Mouse (Mus musculus) kidney, embryonic 14.5 days (tissue): ENCODE measurements at regions not wholly inside any gene's neighbourhood (a gene's known extent, or its start where the extent isn't known, plus 50 kb on each side); places are given as distances from the start of the nearest gene placed in this dataset.

Experiments used
- ATAC-seq: fragments of 200-750 bp; cut with Nextera tagmentation; 2 replicates; pipeline ENCODE4 v1.8.0; 2017; ENCODE audit warnings: moderate number of reproducible peaks, mild to moderate bottlenecking, moderate TSS enrichment, moderate library complexity; ENCODE audit not compliant: low FRiP score, low TSS enrichment
- H3K27ac ChIP-seq: fragments of 300-500 bp; sonication (generic); 2 replicates; pipeline ENCODE4 v1.5.1; 2014; ENCODE audit warnings: low read depth, mild to moderate bottlenecking, low read length, moderate library complexity, mixed read lengths
- H3K27me3 ChIP-seq: fragments of 300-500 bp; sonication (generic); 2 replicates; pipeline ENCODE4 v1.6.1; 2014; ENCODE audit warnings: mild to moderate bottlenecking, low read length; ENCODE audit not compliant: control insufficient read depth, insufficient read depth
- H3K36me3 ChIP-seq: fragments of 300-500 bp; sonication (generic); 2 replicates; pipeline ENCODE4 v1.6.1; 2014; ENCODE audit warnings: low read length, mixed read lengths; ENCODE audit not compliant: control insufficient read depth, insufficient read depth
- H3K4me1 ChIP-seq: fragments of 300-500 bp; sonication (generic); 2 replicates; pipeline ENCODE4 v1.6.1; 2014; ENCODE audit warnings: low read length, mixed read lengths; ENCODE audit not compliant: control insufficient read depth, insufficient read depth
- H3K4me2 ChIP-seq: fragments of 300-500 bp; sonication (generic); replicated peaks from 2 replicates; pipeline ENCODE4 v1.6.1; 2014; ENCODE audit warnings: low read depth, mild to moderate bottlenecking, low read length
- H3K4me3 ChIP-seq: fragments of 300-500 bp; sonication (generic); 2 replicates; pipeline ENCODE4 v1.5.1; 2014; ENCODE audit warnings: mild to moderate bottlenecking, low read length
- H3K9ac ChIP-seq: fragments of 300-500 bp; sonication (generic); 2 replicates; pipeline ENCODE4 v1.6.1; 2014; ENCODE audit warnings: low read depth, mild to moderate bottlenecking, low read length, moderate library complexity
- H3K9me3 ChIP-seq: fragments of 300-500 bp; sonication (generic); 2 replicates; pipeline ENCODE4 v1.6.1; 2016; ENCODE audit warnings: low read length; ENCODE audit not compliant: control insufficient read depth
- WGBS: fragments of 180-500 bp; shearing (Covaris S2); extraction: QIAGEN DNeasy Blood & Tissue Kit; methylation state at CpG from one replicate; pipeline ENCODE4 v1.1.7; 2014; 5-methylcytosine and 5-hydroxymethylcytosine counted together

DNA sequence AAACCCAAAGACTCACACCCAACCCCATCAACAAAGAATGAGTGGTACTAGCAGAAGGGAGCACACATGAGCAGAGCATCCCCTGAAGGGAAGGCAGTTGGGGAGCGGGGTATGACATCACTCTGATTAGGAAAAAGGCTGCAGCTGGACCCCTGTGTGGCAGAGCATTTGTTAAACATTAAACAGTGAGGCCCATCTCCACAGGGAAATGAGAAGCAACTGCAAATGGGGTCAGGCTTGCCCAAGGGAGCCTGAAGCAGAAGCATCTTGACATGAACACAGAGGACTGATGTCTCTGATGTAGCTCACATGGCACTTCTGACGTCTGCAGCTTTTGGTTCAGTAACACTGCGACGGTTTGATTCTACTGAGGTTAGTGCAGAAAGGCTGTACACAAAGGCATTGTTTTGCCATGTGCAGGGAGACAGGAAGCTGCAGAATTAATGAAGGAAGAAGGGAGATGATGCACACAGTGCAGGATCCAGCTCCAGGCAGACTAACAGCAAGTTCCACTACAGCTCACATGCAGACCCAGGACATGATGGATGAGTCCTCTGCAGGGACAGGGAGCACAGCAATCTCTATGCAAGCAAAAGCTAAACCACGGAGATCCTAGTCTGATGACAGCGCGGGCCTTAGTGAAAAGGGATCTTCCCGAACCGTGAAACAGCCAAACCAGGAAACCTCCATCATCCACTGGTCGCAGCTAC, 1030.9 kb downstream of the Ttll7 start:
- Histone ChIP-seq H3K27me3 (no peaks in the 10 kb centered on the region), H3K9me3 (no peaks in the 10 kb centered on the region), H3K36me3 (no peaks in the 10 kb centered on the region), H3K4me3 (no peak overlapping the region), H3K9ac (no peak overlapping the region), H3K4me1 (no peaks in the 10 kb centered on the region), H3K27ac (no peak overlapping the region), H3K4me2 (no peak overlapping the region)
- 74% methylated on average over 10 of the region's 10 CpGs for WGBS
- ATAC-seq: no peak

DNA sequence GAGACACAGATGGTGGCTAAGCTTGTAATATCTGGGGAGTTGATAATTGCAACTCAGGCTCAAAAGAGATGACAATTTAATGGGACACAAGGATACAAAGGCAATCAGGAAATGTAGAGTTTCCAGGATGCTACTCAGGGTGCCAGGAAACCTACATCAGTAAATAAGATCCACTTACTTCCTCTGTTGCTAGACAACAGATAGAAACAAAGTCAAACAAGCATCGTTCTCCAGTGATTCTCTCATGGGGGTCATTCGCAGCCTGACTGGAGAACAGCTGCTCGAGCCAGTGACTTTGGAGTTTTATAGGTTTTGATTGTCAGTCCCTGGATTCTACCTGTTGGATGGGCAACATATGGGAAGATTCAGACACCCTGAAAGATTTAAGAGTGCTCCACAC, 1026.5 kb downstream of the Ttll7 start:
- Histone ChIP-seq H3K4me1 (no peaks in the 10 kb centered on the region), H3K27ac (no peak overlapping the region), H3K27me3 (no peaks in the 10 kb centered on the region), H3K4me3 (no peak overlapping the region), H3K9ac (no peak overlapping the region), H3K9me3 (no peaks in the 10 kb centered on the region), H3K4me2 (no peak overlapping the region), H3K36me3 (no peaks in the 10 kb centered on the region)
- no peak for ATAC-seq
- WGBS: 46% methylated on average over 3 of the region's 3 CpGs

GRCm38 (mm10) chr3:147868281-147868680, 1016.1 kb downstream of the Ttll7 start:
- H3K9me3 ChIP-seq: no peaks in the 10 kb centered on the region
- no peaks in the 10 kb centered on the region for H3K27me3 ChIP-seq
- WGBS: 72% methylated on average over 3 of the region's 3 CpGs
- H3K4me3 ChIP-seq: no peak overlapping the region
- no peak for ATAC-seq
- H3K27ac ChIP-seq: no peak overlapping the region
- H3K36me3 ChIP-seq: no peaks in the 10 kb centered on the region
- no peaks in the 10 kb centered on the region for H3K4me1 ChIP-seq
- H3K4me2 ChIP-seq: no peak overlapping the region
- no peak overlapping the region for H3K9ac ChIP-seq

GRCm38 (mm10) chr3:147853346-147853745, 1001.2 kb downstream of the Ttll7 start:
- no peak for ATAC-seq
- WGBS: 71% methylated on average over 4 of the region's 4 CpGs

DNA sequence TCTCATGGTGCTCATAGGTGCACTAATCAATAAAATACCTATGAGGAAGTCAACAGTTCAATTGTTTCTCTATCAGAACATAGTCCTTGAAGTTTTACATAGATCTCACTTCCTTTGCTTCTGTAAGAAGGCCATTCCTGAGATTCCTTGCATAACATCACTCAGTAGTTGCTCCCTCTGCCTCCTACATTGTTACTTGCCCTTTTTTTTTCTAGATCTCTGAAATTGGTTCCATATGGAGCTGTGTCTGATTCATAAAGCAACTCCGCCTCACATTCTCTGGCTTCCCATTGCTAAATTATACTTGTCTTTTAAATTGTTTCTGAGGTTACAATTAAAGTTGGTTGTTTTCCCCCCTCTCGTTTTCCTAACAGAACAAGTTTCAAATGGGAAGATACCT, 1000.7 kb downstream of the Ttll7 start:
- Histone ChIP-seq H3K4me1 (no peaks in the 10 kb centered on the region), H3K27ac (no peak overlapping the region), H3K4me3 (no peak overlapping the region), H3K36me3 (no peaks in the 10 kb centered on the region), H3K27me3 (no peaks in the 10 kb centered on the region), H3K4me2 (no peak overlapping the region), H3K9me3 (no peaks in the 10 kb centered on the region), H3K9ac (no peak overlapping the region)
- WGBS: 83% methylated on average over 2 of the region's 2 CpGs
- ATAC-seq: no peak

More at GRCm38 (mm10) chr3:147853346-147853745, 1001.2 kb downstream of the Ttll7 start:
- H3K27ac ChIP-seq: no peak overlapping the region
- no peaks in the 10 kb centered on the region for H3K9me3 ChIP-seq
- H3K9ac ChIP-seq: no peak overlapping the region
- H3K36me3 ChIP-seq: no peaks in the 10 kb centered on the region
- no peaks in the 10 kb centered on the region for H3K4me1 ChIP-seq
- no peak overlapping the region for H3K4me2 ChIP-seq
- H3K27me3 ChIP-seq: no peaks in the 10 kb centered on the region
- H3K4me3 ChIP-seq: no peak overlapping the region

DNA sequence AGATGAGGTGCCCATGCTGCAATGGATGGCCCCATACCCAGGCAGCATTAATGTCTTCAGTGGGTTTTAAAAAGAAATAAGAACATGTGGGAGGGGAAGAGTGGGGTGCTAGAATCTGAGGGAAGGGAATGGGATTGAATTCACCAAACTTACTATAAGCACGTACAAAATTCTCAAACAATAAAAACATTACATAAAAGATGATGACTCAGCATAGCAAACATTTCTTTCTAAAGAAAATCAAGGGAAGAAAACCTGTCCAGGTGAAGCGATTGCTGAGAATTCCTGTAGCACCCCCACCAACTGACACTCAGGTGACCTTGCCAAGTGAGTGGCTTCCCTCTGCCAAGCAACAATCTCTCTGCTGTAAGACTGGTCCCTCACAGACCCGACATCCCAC, 989.2 kb downstream of the Ttll7 start:
- H3K36me3 ChIP-seq: no peaks in the 10 kb centered on the region
- H3K9me3 ChIP-seq: no peaks in the 10 kb centered on the region
- H3K4me2 ChIP-seq: no peak overlapping the region
- H3K27me3 ChIP-seq: no peaks in the 10 kb centered on the region
- no peak for ATAC-seq
- no peak overlapping the region for H3K27ac ChIP-seq
- WGBS: 78% methylated on average over 3 of the region's 3 CpGs
- no peaks in the 10 kb centered on the region for H3K4me1 ChIP-seq
- H3K9ac ChIP-seq: no peak overlapping the region
- no peak overlapping the region for H3K4me3 ChIP-seq

DNA sequence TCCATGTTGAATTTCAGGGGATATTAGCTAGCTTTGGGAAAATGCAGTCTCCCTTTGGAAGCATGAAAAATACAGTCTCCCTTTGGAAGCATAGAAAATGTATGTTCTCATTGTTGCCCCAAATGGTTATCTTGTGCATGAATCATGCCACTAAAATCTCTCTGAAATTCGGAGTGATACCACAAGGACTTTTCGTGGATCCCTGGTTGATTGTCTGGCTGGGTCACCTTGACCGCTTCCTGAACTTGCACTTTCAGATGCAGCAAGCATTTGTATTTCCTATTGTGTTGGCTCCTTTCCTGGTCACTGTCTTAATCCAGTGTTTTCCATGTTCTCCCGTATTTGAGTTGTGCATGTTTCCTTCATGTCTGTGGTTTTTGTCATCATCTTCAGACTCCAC, 986.6 kb downstream of the Ttll7 start:
- H3K36me3 ChIP-seq: no peaks in the 10 kb centered on the region
- no peak overlapping the region for H3K27ac ChIP-seq
- WGBS: 88% methylated on average over 4 of the region's 4 CpGs
- H3K4me1 ChIP-seq: no peaks in the 10 kb centered on the region
- no peak overlapping the region for H3K4me3 ChIP-seq
- H3K9ac ChIP-seq: no peak overlapping the region
- ATAC-seq: no peak
- no peak overlapping the region for H3K4me2 ChIP-seq
- no peaks in the 10 kb centered on the region for H3K27me3 ChIP-seq
- H3K9me3 ChIP-seq: no peaks in the 10 kb centered on the region

DNA sequence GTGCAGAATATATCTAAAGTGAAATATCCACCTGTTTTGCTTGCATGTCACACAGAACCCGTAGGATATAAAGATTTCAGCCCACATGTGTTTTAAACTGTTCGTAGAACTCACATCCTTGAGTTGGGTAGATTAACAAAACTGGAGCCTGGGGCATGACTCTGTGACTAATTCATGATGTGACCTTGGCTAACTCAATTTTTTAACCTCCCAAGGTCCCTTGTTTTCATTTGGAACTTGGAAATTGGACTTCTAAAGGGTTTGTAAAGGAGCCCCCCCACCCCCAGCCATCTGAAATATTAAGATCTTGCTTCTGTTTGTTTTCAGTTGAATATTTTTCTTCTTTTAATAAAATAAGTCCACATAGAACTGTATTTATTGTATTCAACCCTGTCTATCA, 983.5 kb downstream of the Ttll7 start:
- ATAC-seq: no peak
- Histone ChIP-seq H3K36me3 (no peaks in the 10 kb centered on the region), H3K27ac (no peak overlapping the region), H3K4me3 (no peak overlapping the region), H3K27me3 (no peaks in the 10 kb centered on the region), H3K4me1 (no peaks in the 10 kb centered on the region), H3K9ac (no peak overlapping the region), H3K9me3 (no peaks in the 10 kb centered on the region), H3K4me2 (no peak overlapping the region)
- 83% methylated on average over 2 of the region's 2 CpGs for WGBS

DNA sequence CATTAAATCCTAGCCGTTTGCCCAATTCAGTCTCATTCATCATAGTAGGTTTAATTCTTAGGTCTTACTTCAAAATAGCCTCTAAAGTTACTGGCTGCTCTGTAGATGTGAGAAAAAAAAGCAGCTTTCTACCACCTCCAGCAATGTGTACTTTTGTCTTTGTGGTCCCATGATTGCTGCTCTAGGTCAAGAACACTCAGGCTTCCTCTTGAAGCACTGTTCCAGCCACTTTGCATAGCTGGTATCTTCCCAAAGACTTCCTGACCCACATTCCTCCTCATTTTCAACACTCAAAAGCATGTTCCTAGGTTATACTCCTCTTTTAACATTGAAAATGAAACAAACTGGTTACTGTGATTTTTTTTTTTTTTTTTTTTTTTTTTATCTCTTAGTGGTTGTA, 973.2 kb downstream of the Ttll7 start:
- Histone ChIP-seq H3K27ac (no peak overlapping the region), H3K4me1 (no peaks in the 10 kb centered on the region), H3K9ac (no peak overlapping the region), H3K27me3 (no peaks in the 10 kb centered on the region), H3K4me2 (no peak overlapping the region), H3K36me3 (no peaks in the 10 kb centered on the region), H3K9me3 (no peaks in the 10 kb centered on the region), H3K4me3 (no peak overlapping the region)
- WGBS: 98% methylated on average over 1 of the region's 1 CpGs
- ATAC-seq: no peak
